24 mouse cellular contexts compared by ENCODE assay signal in genomic region chr9:14521695-14522094, GRCm38 (mm10). TPM values are rescaled to one million over a fixed set of nuclear protein-coding genes. Genes with fewer than 3 reads are reported as not detected.
A peak's percentile ranks its signal among the peaks of the same experiment; 100 is the strongest.
DNase-seq lines count a peak whose midpoint lies in the region; ATAC-seq and TF ChIP-seq lines count a peak whose summit lies in the region.
"Had no signal": no experiment of that assay in that cellular context is flagged by ENCODE, and none has a peak within 500 bp of the region (broad histone marks: within the 10 kb centered on the region; RNA-seq: fewer than 3 reads in every experiment).

No protein-coding gene starts in this region.

- H3K9ac ChIP-seq in lung, postnatal 0 days (replicated peaks; ENCODE audit: low read depth): no peak overlapping the region
- no peak overlapping the region for H3K9ac ChIP-seq in heart, adult 2 months (ENCODE audit: low read depth, low read length)
- H3K9ac ChIP-seq: forebrain, postnatal 0 days; hindbrain, embryonic 13.5 days had no signal

- ATAC-seq in lung, postnatal 0 days: no peak
- ATAC-seq: forebrain, postnatal 0 days; hindbrain, postnatal 0 days had no signal

- TF ChIP-seq EP300 in lung, postnatal 0 days (IDR thresholded peaks at IDR 0.05): no peak
- no peak for TF ChIP-seq EP300 in heart, adult 2 months (IDR thresholded peaks at IDR 0.05; ENCODE audit: insufficient read depth, low read depth, low read length)

- H3K4me1 ChIP-seq in lung, postnatal 0 days (ENCODE audit: insufficient read depth, low read depth, low read length): peaks cover 5% of the 10 kb centered on the region; the same call in 1 of the 2 replicates
- peaks cover 1% of the 10 kb centered on the region; the same call in 1 of the 2 replicates for H3K4me1 ChIP-seq in heart, adult 2 months (ENCODE audit: control insufficient read depth, insufficient read depth, low read length)
- H3K4me1 ChIP-seq: hindbrain, embryonic 13.5 days had no signal

- no peaks in the 10 kb centered on the region for H3K79me2 ChIP-seq in heart, adult 2 months (replicated peaks; ENCODE audit: control insufficient read depth, insufficient read depth, low read length)

- no peak for TF ChIP-seq CTCF in lung, postnatal 0 days (IDR thresholded peaks at IDR 0.05)
- TF ChIP-seq CTCF in heart, adult 2 months (IDR thresholded peaks at IDR 0.05): no peak

- intact Hi-C loops in heart, adult 2 months (cut with DNase I): loop anchor here (5.0 kb wide), 1 partner anchor 241 kb away; no protein-coding TSS in a partner anchor

- no peak for TF ChIP-seq POLR2A in heart, adult 2 months (IDR thresholded peaks at IDR 0.05; ENCODE audit: insufficient read depth, low read depth, low read length)

- peak; percentile 14 for DNase-seq in lung, postnatal 0 days (ENCODE audit: low spot score)
- DNase-seq in lung, postnatal 36 days: no peak
- DNase-seq in Muller cell, postnatal 12 days (ENCODE audit: inconsistent ontology term): peak; percentile 69
- DNase-seq in adipocyte (ENCODE audit: low spot score): peak; percentile 59
- no peak for DNase-seq in cerebellum, postnatal 25 days
- no peak for DNase-seq in heart, adult 2 months
- no peak for DNase-seq in layer of hippocampus, adult 8-10 months (ENCODE audit: low spot score in 2 of 2)
- DNase-seq: adrenal gland, postnatal 10 days; B cell, adult 2 months; cerebellum, adult 11 months; cerebellum, adult 8-10 months; cerebellum, postnatal 14 days; forebrain, postnatal 0 days; gastrocnemius, postnatal 36 days; heart, adult 11 months; heart, postnatal 10 days; kidney, adult 2 months had no signal

- no peaks in the 10 kb centered on the region for H3K9me3 ChIP-seq in lung, postnatal 0 days (ENCODE audit: low read length)
- H3K9me3 ChIP-seq: embryonic facial prominence, embryonic 10.5 days; heart, embryonic 10.5 days; hindbrain, embryonic 13.5 days had no signal

- no peaks in the 10 kb centered on the region for H3K36me3 ChIP-seq in lung, postnatal 0 days (ENCODE audit: insufficient read depth, low read length)
- H3K36me3 ChIP-seq in heart, adult 2 months (ENCODE audit: control insufficient read depth, insufficient read depth, low read length): no peaks in the 10 kb centered on the region
- H3K36me3 ChIP-seq: embryonic facial prominence, embryonic 10.5 days; heart, embryonic 10.5 days; hindbrain, embryonic 13.5 days had no signal

- H3K4me2 ChIP-seq in lung, postnatal 0 days (replicated peaks; ENCODE audit: low read depth, low read length): no peak overlapping the region
- H3K4me2 ChIP-seq: hindbrain, embryonic 13.5 days had no signal

- H3K27me3 ChIP-seq in lung, postnatal 0 days (replicated peaks; ENCODE audit: insufficient read depth, low read length): no peaks in the 10 kb centered on the region
- H3K27me3 ChIP-seq in heart, adult 2 months (ENCODE audit: control insufficient read depth, insufficient read depth, low read length): no peaks in the 10 kb centered on the region
- H3K27me3 ChIP-seq: hindbrain, embryonic 13.5 days had no signal

- 35% methylated on average over 2 of the region's 2 CpGs for WGBS in lung, postnatal 0 days
- WGBS in heart, adult 2 months: 42% methylated on average over 2 of the region's 2 CpGs

- peak overlapping the region; percentile 20; the same call in 1 of the 2 replicates for H3K27ac ChIP-seq in lung, postnatal 0 days (ENCODE audit: low read length)
- H3K27ac ChIP-seq in heart, adult 2 months: no peak overlapping the region
- H3K27ac ChIP-seq: embryonic facial prominence, embryonic 10.5 days; heart, embryonic 10.5 days; hindbrain, embryonic 13.5 days; hindbrain, postnatal 0 days had no signal

- H3K4me3 ChIP-seq in lung, postnatal 0 days (ENCODE audit: low read depth, low read length): no peak overlapping the region
- H3K4me3 ChIP-seq in heart, adult 2 months: no peak overlapping the region
- H3K4me3 ChIP-seq: embryonic facial prominence, embryonic 10.5 days; erythroblast, embryonic 14.5 days; heart, embryonic 10.5 days; hindbrain, embryonic 13.5 days had no signal

RNA-seq across cellular contexts. Expression of gene Cwc15, which starts 21.3 kb away (rescaled TPM):
- polyA plus RNA-seq in lung, postnatal 0 days (2015; fragmentation: Nextera tagmentation; extraction: Ambion mirVana): 125 and 126 TPM in 2 replicates
- total RNA-seq in heart, adult 2 months (2021): 10 to 100 TPM; 60.8 to 71.6 TPM
- 13.6 and 21.6 TPM in 2 replicates for polyA plus RNA-seq in heart, adult 2 months (2012; rRNA removed)
- 10 to 100 TPM; 83.2 to 96.0 (median 88.5) TPM for total RNA-seq in layer of hippocampus, adult 8-10 months (2022)

RNA-seq across cellular contexts. Expression of gene Kdm4d, which starts 21.4 kb away (rescaled TPM):
- polyA plus RNA-seq in lung, postnatal 0 days (2015; fragmentation: Nextera tagmentation; extraction: Ambion mirVana): 0.19 and 0.20 TPM in 2 replicates
- total RNA-seq in heart, adult 2 months (2021): not detected
- 0.18 TPM in 1 of 2 replicates, not detected in the other for polyA plus RNA-seq in heart, adult 2 months (2012; rRNA removed)
- 1 to 10 TPM; 1.3 to 2.1 (median 1.7) TPM for total RNA-seq in layer of hippocampus, adult 8-10 months (2022)
- total RNA-seq: gastrocnemius, adult 8-10 months; gastrocnemius, postnatal 36 days; heart, postnatal 10 days had no signal
- polyA plus RNA-seq: erythroblast, embryonic 14.5 days; forebrain, embryonic 11.5 days; heart, embryonic 10.5 days had no signal

Comparison
In these comparisons a context has a peak if more than half of its experiments do, and no peak if none do; other contexts are left out.
1. DNase-seq: peak in lung, postnatal 0 days (single experiment), Muller cell, postnatal 12 days (single experiment) and adipocyte (single experiment); none in lung, postnatal 36 days (single experiment), cerebellum, postnatal 25 days (0 of 2), heart, adult 2 months (0 of 2) and layer of hippocampus, adult 8-10 months (0 of 2).